Mouse (Mus musculus) small intestine, adult 2 months (tissue): ENCODE results near the gene Cdc45.

Source experiments
- CTCF ChIP-seq: fragments of 200-500 bp; IDR thresholded peaks from 2 replicates; pipeline ENCODE4 v1.5.1; 2012; ENCODE audit warnings: low read depth, mild to moderate bottlenecking, control low read depth, inconsistent platforms, low read length, moderate library complexity, mixed read lengths; ENCODE audit not compliant: insufficient replicate concordance, insufficient read length; ENCODE audit errors: extremely low read depth
- POLR2A ChIP-seq: fragments of 200-500 bp; IDR thresholded peaks from 2 replicates; pipeline ENCODE4 v1.6.1; 2012; ENCODE audit warnings: low read depth, mild to moderate bottlenecking, control low read depth, inconsistent platforms, low read length, moderate library complexity

DNA sequence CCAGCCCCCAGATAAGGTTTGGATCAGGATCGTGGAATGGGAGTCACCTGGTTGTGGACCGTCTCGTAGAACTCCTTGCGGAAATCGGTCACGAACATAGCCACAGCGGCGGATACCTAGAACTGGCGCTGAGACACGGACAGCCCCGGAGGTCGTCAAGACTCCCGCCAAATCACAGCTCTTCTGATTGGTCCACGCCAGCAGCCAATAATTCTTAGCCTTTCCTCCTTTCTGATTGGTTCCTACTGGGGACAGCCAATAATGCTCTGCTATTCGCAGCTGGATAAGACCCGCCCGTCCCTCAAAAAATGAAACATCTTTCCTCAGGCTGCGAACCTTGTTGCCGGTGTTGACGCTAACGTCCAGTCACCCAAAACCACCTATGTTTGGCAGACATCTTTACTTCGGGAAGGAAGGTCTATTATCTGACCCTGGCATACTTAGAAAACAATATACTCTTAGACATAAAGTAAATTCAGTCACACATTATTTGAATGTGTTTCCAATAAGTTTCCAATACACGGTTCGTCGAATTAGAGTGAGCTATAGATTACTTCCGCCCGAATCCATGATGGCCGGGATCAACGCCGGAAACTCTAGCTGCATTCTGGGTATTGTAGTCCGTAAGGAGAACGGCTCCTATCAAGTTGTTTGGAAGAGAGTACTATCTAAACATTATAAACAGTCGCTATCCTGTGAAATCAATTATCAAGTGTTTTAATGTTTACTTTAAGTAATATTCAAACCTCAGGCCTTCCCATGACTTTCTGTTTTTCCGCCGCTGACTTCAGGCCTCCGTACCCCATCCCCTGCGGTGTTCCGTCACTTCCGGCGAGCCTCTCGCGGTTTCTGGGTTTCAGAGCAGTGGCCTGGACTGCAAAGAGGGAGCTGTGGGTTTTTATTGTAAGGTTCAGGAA is at the start of gene Cdc45, which contains the start of gene Ufd1:
- TF ChIP-seq CTCF, result no peak
- peak; percentile 67 for TF ChIP-seq POLR2A
